Mouse (Mus musculus) brown adipose tissue, adult 24 weeks (tissue): ENCODE results near the gene Adamts2. TPM values are rescaled to one million over a fixed set of nuclear protein-coding genes. Genes with fewer than 3 reads are reported as not detected.

Source experiments
- H3K27ac ChIP-seq: fragments of 200-500 bp; replicated peaks from 2 replicates; pipeline ENCODE4 v1.5.1; 2012; ENCODE audit warnings: low read depth, mild to moderate bottlenecking, low read length
- H3K4me1 ChIP-seq: fragments of 200-500 bp; 2 replicates; pipeline ENCODE4 v1.6.1; 2012; ENCODE audit warnings: low read length, mixed read lengths; ENCODE audit not compliant: control insufficient read depth, insufficient read depth, insufficient read length
- H3K4me3 ChIP-seq: fragments of 200-500 bp; 2 replicates; pipeline ENCODE4 v1.5.1; 2012; ENCODE audit warnings: low read depth, mild to moderate bottlenecking, low read length, moderate library complexity; ENCODE audit not compliant: insufficient read depth
- polyA plus RNA-seq: library from polyadenylated mRNA; stranded (reverse); fragments of >200 nt; gene quantifications from 2 replicates; pipeline ENCODE4 v1.2.4, GENCODE M21; 2012; ENCODE audit not compliant: missing spikeins, insufficient read depth, insufficient read length

Adamts2 gene
- polyA plus RNA-seq, 1 experiment = 6.1 TPM

- peaks cover 2% of the 10 kb centered on the region; the same call in 1 of the 2 replicates for H3K4me1 ChIP-seq
- H3K27ac ChIP-seq = no peak within 1 kb of the TSS
- H3K4me3 ChIP-seq = peak within 1 kb of the TSS; percentile 32
Observed at GRCm38 (mm10) chr11:50850177-50850735, 248.4 kb downstream of the Adamts2 start, which contains the start of gene Grm6. Gene Grm6 (plus strand): TSS chr11:50850685.

GRCm38 (mm10) chr11:50850989-50851601 lies 249.2 kb downstream of the Adamts2 start:
- peak overlapping the region; percentile 32 for H3K4me3 ChIP-seq

More at GRCm38 (mm10) chr11:50850989-50851601, 249.2 kb downstream of the Adamts2 start:
- Histone ChIP-seq H3K4me1 (peaks cover 2% of the 10 kb centered on the region; the same call in 1 of the 2 replicates), H3K27ac (no peak overlapping the region)

Other genes starting within 250 kb of the Adamts2 start
- gene Cby3, start 247.6 kb upstream of the Adamts2 start, polyA plus RNA-seq = not detected in 2 replicates
- 115 and 183 TPM in 2 replicates for gene Hnrnph1, start 225.1 kb upstream of the Adamts2 start, polyA plus RNA-seq
- 17.2 and 19.5 TPM in 2 replicates for gene Rufy1, start 171.0 kb upstream of the Adamts2 start, polyA plus RNA-seq
- 1.3 and 1.8 TPM in 2 replicates for gene Zfp354c, start 225.6 kb downstream of the Adamts2 start, polyA plus RNA-seq
- 0.71 and 1.1 TPM in 2 replicates for gene Zfp879, start 239.5 kb downstream of the Adamts2 start, polyA plus RNA-seq
- not detected in 2 replicates for gene Grm6, start 248.6 kb downstream of the Adamts2 start, polyA plus RNA-seq